Mouse (Mus musculus) neural tube, embryonic 11.5 days (tissue): ENCODE measurements around the gene Natd1. TPM values are rescaled to one million over a fixed set of nuclear protein-coding genes. Genes with fewer than 3 reads are reported as not detected.

Experiments used
- polyA plus RNA-seq: library from polyadenylated mRNA; unstranded; fragments of >200 nt; fragmentation: Nextera tagmentation; extraction: Ambion mirVana; gene quantifications from 2 replicates; pipeline ENCODE4 v1.2.1, GENCODE M21; 2014

Gene Natd1
- polyA plus RNA-seq, 1 experiment from 2014 or later, result 29.7 TPM

Other genes with a start within 250 kb of the Natd1 start
- gene Llgl1, start 215.0 kb downstream of the Natd1 start, polyA plus RNA-seq, result 98.5 and 111 TPM in 2 replicates
- gene Flii, start 187.5 kb downstream of the Natd1 start, polyA plus RNA-seq, result 66.4 and 75.1 TPM in 2 replicates
- gene Mief2, start 186.4 kb downstream of the Natd1 start, polyA plus RNA-seq, result 16.7 and 19.0 TPM in 2 replicates
- 16.1 and 17.1 TPM in 2 replicates for gene Top3a, start 137.4 kb downstream of the Natd1 start, polyA plus RNA-seq
- 10.1 and 10.2 TPM in 2 replicates for gene Smcr8, start 137.2 kb downstream of the Natd1 start, polyA plus RNA-seq
- 42.0 and 44.0 TPM in 2 replicates for gene Shmt1, start 103.0 kb downstream of the Natd1 start, polyA plus RNA-seq
- 23.5 and 24.3 TPM in 2 replicates for gene Dhrs7b, start 84.1 kb downstream of the Natd1 start, polyA plus RNA-seq
- 63.7 and 64.7 TPM in 2 replicates for gene Tmem11, start 35.5 kb downstream of the Natd1 start, polyA plus RNA-seq
- gene Map2k3, start 17.3 kb upstream of the Natd1 start, polyA plus RNA-seq, result 48.3 and 52.2 TPM in 2 replicates
- gene Kcnj12, start 107.8 kb upstream of the Natd1 start, polyA plus RNA-seq, result 3.4 and 4.0 TPM in 2 replicates
- gene Tnfrsf13b, start 212.0 kb upstream of the Natd1 start, polyA plus RNA-seq, result 0.80 and 1.6 TPM in 2 replicates